Mouse (Mus musculus): ENCODE data around the gene Gng12.

- TF ChIP-seq MYOD1 (IDR thresholded peaks at IDR 0.05; ENCODE audit: control insufficient read depth, insufficient read length, low read depth) (no peak), CTCF (IDR thresholded peaks at IDR 0.05; ENCODE audit: control insufficient read depth, insufficient read depth, insufficient read length) (no peak), FOSL1 (IDR thresholded peaks at IDR 0.05; ENCODE audit: insufficient read depth, low read length, poor library complexity, severe bottlenecking) (no peak), USF1 (IDR thresholded peaks at IDR 0.05; ENCODE audit: low read depth) (no peak), MAX (IDR thresholded peaks at IDR 0.05) (no peak), CEBPB (IDR thresholded peaks at IDR 0.05; ENCODE audit: low read depth) (no peak)
Observed at GRCm38 (mm10) chr6:66923851-66924250, 27.7 kb downstream of the Gng12 start.

All from C2C12 (cell line).